Mouse (Mus musculus) left cerebral cortex, postnatal 36 days (tissue): ENCODE results near the gene Cdk15. TPM values are rescaled to one million over a fixed set of nuclear protein-coding genes. Genes with fewer than 3 reads are reported as not detected.

ENCODE experiments used
- DNase-seq, 2 experiments: peaks; one replicate each; pipeline ENCODE4 v3.0.0; 2021 to 2022; ENCODE audit warnings: low spot score in 2 of 2, mixed read lengths in 1 of 2
- intact Hi-C: fragments of 180-260 bp; cut with DNase I; formaldehyde crosslinking; loops from one replicate; pipeline ENCODE4 v1.15.1; 2025
- total RNA-seq, 2 experiments: library from RNA; stranded (reverse); gene quantifications; 2 replicates each; pipeline ENCODE4 v1.2.3; 2021

Cdk15 gene
- total RNA-seq, 2 experiments from 2014 or later, result 0.35 to 1.1 TPM

DNA sequence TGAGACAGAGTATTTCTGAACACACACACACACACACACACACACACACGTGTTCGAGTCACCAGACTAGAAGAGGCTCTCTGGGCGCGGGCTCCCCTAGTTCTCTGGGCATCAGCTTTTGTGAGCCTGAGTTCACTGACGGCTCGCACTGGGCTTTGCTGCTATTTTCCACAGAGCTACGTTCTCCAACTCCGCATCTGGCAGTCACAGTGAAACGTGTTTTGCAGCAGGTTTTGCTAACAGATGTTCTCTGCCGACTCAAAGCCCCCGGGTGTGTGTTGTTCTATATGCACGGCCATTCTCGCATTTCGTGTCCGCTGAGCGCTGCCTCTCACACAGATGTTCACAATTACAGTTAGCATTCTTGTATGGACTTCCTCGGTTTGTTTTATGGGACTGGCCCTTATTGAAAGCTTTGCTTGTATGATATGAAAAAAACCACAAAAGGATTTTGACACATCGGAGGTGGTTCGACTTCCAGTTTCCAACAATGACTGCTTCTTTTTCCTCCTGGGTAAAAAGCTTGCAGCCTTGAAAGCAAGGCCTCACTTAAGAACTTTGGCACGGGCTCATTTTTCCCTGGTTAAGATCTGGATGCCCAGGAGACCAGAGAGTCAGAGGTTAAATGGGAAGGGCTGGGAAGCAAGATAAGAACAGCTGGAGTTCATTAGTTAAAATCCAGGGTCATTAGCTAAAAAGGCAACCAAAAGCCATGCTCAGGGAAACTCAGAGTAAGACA, 13.4 kb downstream of the Cdk15 start:
- no peak for DNase-seq
- intact Hi-C loops, result no loop called here

DNA sequence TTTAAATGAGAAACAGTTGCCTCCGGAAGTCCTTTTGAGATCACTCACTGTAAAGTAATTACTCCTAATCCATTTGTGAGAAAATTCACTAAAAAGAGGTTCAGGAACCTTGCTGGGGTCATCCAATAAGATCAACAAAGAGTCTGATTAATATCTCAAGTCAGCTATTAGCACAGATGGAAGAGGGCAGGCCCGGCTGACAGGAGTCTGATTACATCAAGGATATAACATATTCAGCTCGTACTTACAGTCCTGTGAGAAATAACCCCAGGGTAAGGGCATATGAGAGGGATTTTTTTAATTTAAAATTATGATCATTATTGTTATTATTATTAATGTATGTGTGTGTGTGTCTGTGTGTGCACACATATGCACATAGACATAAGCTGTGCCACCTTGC, 15.5 kb downstream of the Cdk15 start:
- intact Hi-C loops, result no loop called here
- no peak for DNase-seq

- no peak for DNase-seq
- intact Hi-C loops, result no loop called here
Observed at GRCm38 (mm10) chr1:59285880-59286279, 29.2 kb downstream of the Cdk15 start.

- intact Hi-C loops, result no loop called here
- DNase-seq, result no peak
Observed at GRCm38 (mm10) chr1:59286316-59286850, 29.7 kb downstream of the Cdk15 start.

GRCm38 (mm10) chr1:59287733-59288132, 31.0 kb downstream of the Cdk15 start:
- DNase-seq, result no peak
- intact Hi-C loops, result no loop called here

- DNase-seq, result no peak
- intact Hi-C loops, result no loop called here
Observed at GRCm38 (mm10) chr1:59291652-59292051, 34.9 kb downstream of the Cdk15 start.

DNA sequence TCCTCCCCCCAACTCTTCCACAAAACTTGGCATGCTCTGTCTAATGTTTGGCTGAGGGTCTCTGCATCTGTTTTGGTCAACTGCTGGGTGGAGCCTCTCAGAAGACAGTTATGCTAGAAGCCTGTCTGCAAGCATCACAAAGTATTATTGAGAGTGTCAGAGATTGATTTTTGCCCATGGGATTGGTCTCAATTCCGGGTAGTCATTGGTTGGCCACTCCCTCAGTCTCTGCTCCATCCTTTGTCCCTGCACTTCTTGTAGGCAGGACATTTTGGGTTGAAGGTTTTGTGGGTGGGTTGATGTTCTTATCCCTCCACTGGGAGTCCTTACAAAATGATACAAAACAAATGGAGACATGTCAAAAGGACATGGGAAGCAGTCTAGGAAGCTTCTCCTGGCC, 39.1 kb downstream of the Cdk15 start:
- DNase-seq, result no peak
- intact Hi-C loops, result no loop called here

GRCm38 (mm10) chr1:59297167-59297566, 40.5 kb downstream of the Cdk15 start:
- intact Hi-C loops, result no loop called here
- DNase-seq, result no peak

DNA sequence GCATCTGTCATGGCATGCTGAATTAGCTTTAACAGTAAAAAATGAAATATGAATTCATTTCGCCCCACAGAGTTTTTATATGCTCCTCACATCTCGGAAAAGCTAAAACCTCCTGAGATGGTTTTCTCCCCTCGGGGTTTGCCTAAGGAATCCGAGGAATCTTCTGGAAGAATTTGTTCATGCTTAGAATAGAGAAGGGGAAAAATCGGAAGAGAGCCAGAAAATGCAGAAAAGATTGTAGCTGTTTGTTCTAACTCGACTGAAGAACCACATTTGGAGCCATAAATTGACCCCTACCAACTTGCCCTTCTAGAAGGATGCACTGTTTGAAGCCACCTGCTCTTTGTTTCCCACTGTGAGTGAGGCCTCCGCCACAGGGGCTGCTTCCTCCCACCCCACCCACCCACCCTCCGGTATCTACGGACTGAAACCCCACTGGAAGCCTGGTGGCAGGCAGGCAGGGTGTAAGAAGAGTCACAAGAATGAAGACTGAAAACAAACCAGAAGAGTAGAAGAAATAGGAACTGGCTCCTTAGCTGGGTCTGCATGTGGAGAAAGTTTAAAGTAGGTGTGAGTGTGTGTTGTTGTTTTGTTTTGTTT, 41.9 kb downstream of the Cdk15 start:
- intact Hi-C loops, result no loop called here
- DNase-seq, result no peak

GRCm38 (mm10) chr1:59307310-59307709, 50.6 kb downstream of the Cdk15 start:
- no peak for DNase-seq
- intact Hi-C loops, result no loop called here

DNA sequence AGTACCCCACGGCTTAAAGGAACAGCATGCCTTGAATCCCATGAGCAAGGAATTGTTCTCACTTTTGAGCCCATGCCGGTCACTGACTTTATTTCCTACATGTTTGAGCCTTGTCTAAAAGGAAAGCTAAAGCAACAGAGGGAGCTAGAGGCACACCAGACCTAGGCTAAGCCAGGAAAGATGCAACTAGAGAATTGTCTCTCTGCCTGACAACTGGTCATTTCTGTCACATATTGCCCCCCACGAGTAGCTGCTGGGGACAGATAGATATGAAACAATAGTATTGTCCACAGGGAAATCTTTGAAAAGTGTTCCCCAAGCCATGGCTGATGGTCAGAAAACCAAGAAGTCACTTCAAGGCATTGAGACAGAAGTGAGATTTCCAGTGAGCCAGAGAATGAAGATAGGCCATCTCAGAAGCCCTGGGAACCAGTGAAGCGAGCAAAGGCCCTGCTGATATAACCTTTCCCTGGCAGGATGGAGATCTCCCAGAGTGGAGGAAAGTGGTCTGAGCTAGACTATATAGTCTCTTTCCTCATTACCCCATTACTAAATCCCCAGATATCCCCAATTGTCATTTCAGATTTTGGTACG, 54.7 kb downstream of the Cdk15 start:
- DNase-seq, result no peak
- intact Hi-C loops, result loop anchor here (10.0 kb wide), 1 partner anchor 273 kb away; no protein-coding TSS in a partner anchor

GRCm38 (mm10) chr1:59312187-59313153, 55.8 kb downstream of the Cdk15 start:
- intact Hi-C loops, result loop anchor here (10.0 kb wide), 1 partner anchor 272 kb away; no protein-coding TSS in a partner anchor
- no peak for DNase-seq

DNA sequence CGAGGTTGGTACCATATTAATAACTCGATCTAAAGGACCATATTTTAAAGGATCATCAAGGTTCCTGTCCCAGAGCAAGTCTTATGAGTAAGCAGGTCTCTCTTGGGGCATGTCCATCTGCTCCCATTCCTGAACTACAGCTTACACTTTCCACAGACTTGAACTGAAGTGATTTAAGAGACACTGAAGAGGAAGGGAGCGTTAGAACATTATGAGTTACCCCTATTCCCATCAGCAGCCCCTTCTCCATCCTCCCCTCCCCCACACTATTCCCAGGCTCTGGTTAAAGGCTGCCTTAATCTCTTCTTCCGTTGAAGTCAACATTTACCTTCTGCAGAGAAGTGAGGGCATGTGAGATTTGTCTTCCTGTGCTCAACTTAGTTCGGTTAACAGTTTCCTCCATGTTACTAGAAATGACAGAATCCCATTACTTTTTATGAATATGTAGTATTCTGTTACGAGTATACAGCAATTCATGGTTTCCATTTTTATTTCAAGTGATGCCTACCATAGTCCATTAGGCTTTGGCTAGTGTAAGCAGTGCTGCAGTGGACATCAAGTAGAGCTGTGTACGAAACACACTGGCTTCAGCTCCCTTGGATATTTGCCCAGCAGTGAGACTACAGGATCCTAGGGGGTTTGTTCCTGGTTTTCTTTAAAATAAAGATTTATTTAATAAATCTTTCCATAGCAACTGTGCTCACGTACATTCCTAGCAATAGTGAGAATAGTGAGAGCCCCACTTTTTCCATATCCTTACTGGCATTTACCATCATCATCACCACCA, 56.6 kb downstream of the Cdk15 start:
- intact Hi-C loops, result loop anchor here (10.0 kb wide), 1 partner anchor 271 kb away; no protein-coding TSS in a partner anchor
- DNase-seq, result no peak

GRCm38 (mm10) chr1:59315057-59315807, 58.5 kb downstream of the Cdk15 start:
- DNase-seq, result no peak
- intact Hi-C loops, result loop anchor here (10.0 kb wide), 1 partner anchor 270 kb away; no protein-coding TSS in a partner anchor

DNA sequence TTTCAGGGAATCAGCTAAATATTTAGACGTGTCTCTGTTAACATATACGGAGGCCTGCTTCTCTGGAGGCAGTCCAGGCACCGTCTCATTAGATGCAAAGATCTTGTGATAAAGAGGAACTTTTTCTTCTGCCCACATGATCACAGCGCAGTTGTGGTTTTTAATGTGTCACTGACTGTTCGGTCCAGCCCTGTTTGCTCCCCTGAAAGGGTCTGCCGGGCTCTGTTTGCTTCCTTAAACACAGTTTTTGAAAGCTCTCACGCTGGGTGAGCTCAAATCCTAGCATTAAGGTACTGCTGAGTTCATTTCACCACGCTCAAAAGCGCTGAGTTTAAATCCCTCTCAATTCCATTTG, 59.3 kb downstream of the Cdk15 start:
- intact Hi-C loops, result loop anchor here (1.0 to 10.0 kb wide), 3 partner anchors 167 to 307 kb away; partner anchors contain the start of gene Fzd7
- no peak for DNase-seq

GRCm38 (mm10) chr1:59316386-59317051, 59.8 kb downstream of the Cdk15 start:
- intact Hi-C loops, result loop anchor here (1.0 to 10.0 kb wide), 3 partner anchors 166 to 307 kb away; partner anchors contain the start of gene Fzd7
- no peak for DNase-seq

- intact Hi-C loops, result loop anchor here (2.0 to 10.0 kb wide), 2 partner anchors 165 to 267 kb away; partner anchors contain the start of gene Fzd7
- DNase-seq, result no peak
Observed at GRCm38 (mm10) chr1:59317397-59317796, 60.7 kb downstream of the Cdk15 start.
